Mouse (Mus musculus): ENCODE results near the gene Zdhhc18. TPM values are rescaled to one million over a fixed set of nuclear protein-coding genes. Genes with fewer than 3 reads are reported as not detected.

The Zdhhc18 gene
- total and polyA plus RNA-seq, 3 experiments = 6.7 to 15.6 TPM; not detected in 1

DNA sequence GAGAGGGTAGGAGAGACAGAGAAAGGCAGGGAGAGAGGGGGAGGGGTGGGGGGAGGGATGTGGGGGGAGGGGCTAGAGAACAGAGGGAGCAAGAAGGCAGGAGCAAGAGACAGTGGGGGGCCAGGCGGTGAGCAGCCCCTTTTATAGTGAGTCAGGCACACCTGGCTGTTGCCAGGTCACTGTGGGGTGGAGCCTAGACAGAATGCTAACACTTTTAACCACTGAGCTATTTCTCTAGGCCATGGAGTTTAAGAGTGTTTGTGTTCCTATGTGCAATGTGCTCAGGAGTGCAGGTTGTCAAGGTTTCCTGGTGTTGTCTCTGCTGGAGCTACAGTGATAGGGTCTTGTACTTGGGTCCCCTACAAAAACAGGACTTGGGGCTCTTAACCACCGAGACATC, 8.8 kb upstream of the Zdhhc18 start:
- Histone ChIP-seq H3K36me3 (ENCODE audit: control insufficient read depth in 1 of 2, insufficient read depth in 2 of 2, low read length in 2 of 2) (peaks cover 0 to 2% of the 10 kb centered on the region in 2 experiments; a peak in 2 of 4 replicates), H3K27ac (ENCODE audit: control insufficient read depth, low read depth, low read length) (no peak overlapping the region), H3K27me3 (ENCODE audit: control insufficient read depth in 1 of 2, insufficient read depth in 2 of 2, low read length in 2 of 2) (no peaks in the 10 kb centered on the region), H3K4me1 (ENCODE audit: control insufficient read depth in 1 of 2, insufficient read depth in 2 of 2, low read length in 2 of 2) (peaks cover 2 to 18% of the 10 kb centered on the region in 2 experiments; a peak in 3 of 4 replicates), H3K79me2 (ENCODE audit: control insufficient read depth, insufficient read depth, low read length, poor library complexity) (no peaks in the 10 kb centered on the region; the same call in 1 of the 2 replicates), H3K9ac (ENCODE audit: control insufficient read depth, low read depth, low read length, poor library complexity, severe bottlenecking) (no peak overlapping the region), H3K9me3 (replicated peaks; ENCODE audit: insufficient read depth, low read length) (no peaks in the 10 kb centered on the region), H3K4me3 (ENCODE audit: control insufficient read depth in 1 of 2, insufficient read depth in 1 of 2, low read depth in 2 of 2, low read length in 2 of 2) (no peak overlapping the region)
- no peak for DNase-seq (ENCODE audit: low read depth, low spot score)
- TF ChIP-seq HCFC1 (IDR thresholded peaks at IDR 0.05; ENCODE audit: low read depth, low read length) = no peak
- no peak for TF ChIP-seq TBP (IDR thresholded peaks at IDR 0.05; ENCODE audit: low read depth, low read length)
- TF ChIP-seq MAFK (IDR thresholded peaks at IDR 0.05; ENCODE audit: borderline replicate concordance, low read depth, low read length) = no peak
- TF ChIP-seq TCF12 (IDR thresholded peaks at IDR 0.05; ENCODE audit: low read depth, low read length) = no peak
- no peak for TF ChIP-seq SMC3 (IDR thresholded peaks at IDR 0.05; ENCODE audit: low read depth, low read length)
- TF ChIP-seq ZMIZ1 (IDR thresholded peaks at IDR 0.05; ENCODE audit: low read depth, low read length) = no peak

- no peak overlapping the region for H3K27ac ChIP-seq (ENCODE audit: control insufficient read depth, low read depth, low read length)
- peaks cover under 1 to 14% of the 10 kb centered on the region in 2 experiments; a peak in 3 of 4 replicates for H3K4me1 ChIP-seq (ENCODE audit: control insufficient read depth in 1 of 2, insufficient read depth in 2 of 2, low read length in 2 of 2)
- H3K9me3 ChIP-seq (replicated peaks; ENCODE audit: insufficient read depth, low read length) = no peaks in the 10 kb centered on the region
- H3K9ac ChIP-seq (ENCODE audit: control insufficient read depth, low read depth, low read length, poor library complexity, severe bottlenecking) = no peak overlapping the region
- no peaks in the 10 kb centered on the region for H3K27me3 ChIP-seq (ENCODE audit: control insufficient read depth in 1 of 2, insufficient read depth in 2 of 2, low read length in 2 of 2)
- DNase-seq (ENCODE audit: low read depth, low spot score) = no peak
- TF ChIP-seq ZNF384 (IDR thresholded peaks at IDR 0.05; ENCODE audit: low read depth, low read length) (no peak), USF1 (IDR thresholded peaks at IDR 0.05; ENCODE audit: low read depth, low read length) (no peak), MAZ (IDR thresholded peaks at IDR 0.05; ENCODE audit: low read depth, low read length) (no peak), MAFK (IDR thresholded peaks at IDR 0.05; ENCODE audit: borderline replicate concordance, low read depth, low read length) (no peak), GATA1 (IDR thresholded peaks at IDR 0.05; ENCODE audit: low read depth, low read length) (no peak), SMC3 (IDR thresholded peaks at IDR 0.05; ENCODE audit: low read depth, low read length) (no peak), E2F4 (IDR thresholded peaks at IDR 0.05; ENCODE audit: borderline replicate concordance, low read depth, low read length) (no peak)
- H3K4me3 ChIP-seq (ENCODE audit: control insufficient read depth in 1 of 2, insufficient read depth in 1 of 2, low read depth in 2 of 2, low read length in 2 of 2) = no peak overlapping the region
- H3K79me2 ChIP-seq (ENCODE audit: control insufficient read depth, insufficient read depth, low read length, poor library complexity) = no peaks in the 10 kb centered on the region; the same call in 1 of the 2 replicates
- peaks cover 0 to 2% of the 10 kb centered on the region in 2 experiments; a peak in 2 of 4 replicates for H3K36me3 ChIP-seq (ENCODE audit: control insufficient read depth in 1 of 2, insufficient read depth in 2 of 2, low read length in 2 of 2)
Observed at GRCm38 (mm10) chr4:133657829-133658458, 8.0 kb upstream of the Zdhhc18 start.

DNA sequence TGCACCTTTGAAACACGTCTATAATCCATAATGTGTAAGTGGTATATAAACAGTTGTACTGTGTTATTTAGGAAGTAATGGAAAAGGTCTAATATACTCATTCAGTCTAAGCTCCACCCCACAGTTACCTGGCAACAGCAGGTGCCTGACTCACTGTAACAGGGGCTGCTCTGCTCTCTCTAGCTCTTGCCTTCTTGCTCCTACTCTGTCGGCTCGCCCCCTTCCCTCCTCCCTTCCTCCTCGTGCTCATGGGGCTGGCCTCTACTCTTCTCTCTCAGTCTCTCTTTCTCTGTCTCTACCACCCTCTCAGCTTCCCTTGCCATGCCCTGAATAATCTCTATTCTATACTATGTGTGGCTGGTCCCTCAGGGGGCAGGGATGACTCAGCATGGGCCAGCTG, 7.0 kb upstream of the Zdhhc18 start:
- H3K27me3 ChIP-seq (ENCODE audit: control insufficient read depth in 1 of 2, insufficient read depth in 2 of 2, low read length in 2 of 2) = no peaks in the 10 kb centered on the region
- no peak for DNase-seq (ENCODE audit: low read depth, low spot score)
- no peaks in the 10 kb centered on the region for H3K9me3 ChIP-seq (replicated peaks; ENCODE audit: insufficient read depth, low read length)
- H3K27ac ChIP-seq (ENCODE audit: control insufficient read depth, low read depth, low read length) = no peak overlapping the region
- H3K4me1 ChIP-seq (ENCODE audit: control insufficient read depth in 1 of 2, insufficient read depth in 2 of 2, low read length in 2 of 2) = peaks cover 0 to 14% of the 10 kb centered on the region in 2 experiments; a peak in 3 of 4 replicates
- no peaks in the 10 kb centered on the region; the same call in 1 of the 2 replicates for H3K79me2 ChIP-seq (ENCODE audit: control insufficient read depth, insufficient read depth, low read length, poor library complexity)
- H3K36me3 ChIP-seq (ENCODE audit: control insufficient read depth in 1 of 2, insufficient read depth in 2 of 2, low read length in 2 of 2) = peaks cover 0 to 2% of the 10 kb centered on the region in 2 experiments; a peak in 2 of 4 replicates
- H3K4me3 ChIP-seq (ENCODE audit: control insufficient read depth in 1 of 2, insufficient read depth in 1 of 2, low read depth in 2 of 2, low read length in 2 of 2) = no peak overlapping the region
- TF ChIP-seq MAX (IDR thresholded peaks at IDR 0.05; ENCODE audit: low read length) (no peak), NRF1 (IDR thresholded peaks at IDR 0.05; ENCODE audit: insufficient read depth, low read depth, low read length, poor library complexity, severe bottlenecking) (no peak), BHLHE40 (IDR thresholded peaks at IDR 0.05; ENCODE audit: borderline replicate concordance, low read depth, low read length) (no peak), UBTF (IDR thresholded peaks at IDR 0.05; ENCODE audit: borderline replicate concordance, insufficient read depth, low read depth, low read length) (no peak), MEF2A (IDR thresholded peaks at IDR 0.05; ENCODE audit: extremely low read depth, insufficient replicate concordance, low read depth, low read length, poor library complexity, severe bottlenecking) (no peak), RCOR1 (IDR thresholded peaks at IDR 0.05; ENCODE audit: low read depth, low read length) (no peak), CHD1 (IDR thresholded peaks at IDR 0.05; ENCODE audit: low read depth, low read length) (no peak), MYC (IDR thresholded peaks at IDR 0.05; ENCODE audit: low read depth, low read length) (no peak), KAT2A (conservative IDR thresholded peaks at IDR 0.05; ENCODE audit: low read depth, low read length) (no peak), TBP (IDR thresholded peaks at IDR 0.05; ENCODE audit: low read depth, low read length) (no peak), TAL1 (IDR thresholded peaks at IDR 0.05; ENCODE audit: low read length) (no peak), SMC3 (IDR thresholded peaks at IDR 0.05; ENCODE audit: low read depth, low read length) (no peak), MAFK (IDR thresholded peaks at IDR 0.05; ENCODE audit: borderline replicate concordance, low read depth, low read length) (no peak), ELF1 (IDR thresholded peaks at IDR 0.05; ENCODE audit: low read depth, low read length) (no peak)
- no peak overlapping the region for H3K9ac ChIP-seq (ENCODE audit: control insufficient read depth, low read depth, low read length, poor library complexity, severe bottlenecking)
